Mouse (Mus musculus) heart, embryonic 10.5 days (tissue): ENCODE results near the gene Arhgap28. TPM values are rescaled to one million over a fixed set of nuclear protein-coding genes. Genes with fewer than 3 reads are reported as not detected.

Experiments used
- DNase-seq: peaks from one replicate; pipeline ENCODE4 v3.0.0-alpha.2; 2017; ENCODE audit warnings: low spot score
- H3K27ac ChIP-seq: fragments of 300-500 bp; sonication (generic); 2 replicates; pipeline ENCODE4 v1.5.1; 2016; ENCODE audit warnings: mild to moderate bottlenecking
- H3K27me3 ChIP-seq: fragments of 300-500 bp; sonication (generic); 2 replicates; pipeline ENCODE4 v1.6.1; 2016; ENCODE audit warnings: mild to moderate bottlenecking; ENCODE audit not compliant: poor library complexity, insufficient read depth, severe bottlenecking
- H3K36me3 ChIP-seq: fragments of 300-500 bp; sonication (generic); 2 replicates; pipeline ENCODE4 v1.6.1; 2016; ENCODE audit warnings: mild to moderate bottlenecking, moderate library complexity
- H3K4me1 ChIP-seq: fragments of 300-500 bp; sonication (generic); 2 replicates; pipeline ENCODE4 v1.6.1; 2016; ENCODE audit warnings: mild to moderate bottlenecking
- H3K4me3 ChIP-seq: fragments of 300-500 bp; sonication (generic); 2 replicates; pipeline ENCODE4 v1.5.1; 2016; ENCODE audit warnings: mild to moderate bottlenecking, moderate library complexity
- H3K9me3 ChIP-seq: fragments of 300-500 bp; sonication (generic); 2 replicates; pipeline ENCODE4 v1.6.1; 2016; ENCODE audit warnings: mild to moderate bottlenecking, moderate library complexity
- whole genome bisulfite sequencing: fragments of 180-500 bp; shearing (Covaris S2); methylation state at CpG from one replicate; pipeline ENCODE4 v1.1.7; 2016; 5-methylcytosine and 5-hydroxymethylcytosine counted together
- polyA plus RNA-seq: library from polyadenylated mRNA; unstranded; fragments of >200 nt; fragmentation: Nextera tagmentation; extraction: Ambion mirVana; gene quantifications from 2 replicates; pipeline ENCODE4 v1.2.1, GENCODE M21; 2016

Arhgap28 gene
- polyA plus RNA-seq, 1 experiment from 2014 or later: 38.1 TPM

- Histone ChIP-seq H3K9me3 (no peaks in the 10 kb centered on the region), H3K27ac (peak overlapping the region; percentile 80), H3K36me3 (no peaks in the 10 kb centered on the region), H3K4me1 (peaks cover 35% of the 10 kb centered on the region), H3K27me3 (no peaks in the 10 kb centered on the region), H3K4me3 (peak overlapping the region; percentile 15)
- no peak for DNase-seq
- WGBS: 59% methylated on average over 11 of the region's 11 CpGs
Observed at GRCm38 (mm10) chr17:67950523-67951213, 53.3 kb downstream of the Arhgap28 start.

GRCm38 (mm10) chr17:67948601-67949000 is 55.3 kb downstream of the Arhgap28 start:
- DNase-seq: no peak
- no peak overlapping the region for H3K27ac ChIP-seq
- 55% methylated on average over 5 of the region's 5 CpGs for whole genome bisulfite sequencing
- H3K4me3 ChIP-seq: no peak overlapping the region
- H3K27me3 ChIP-seq: no peaks in the 10 kb centered on the region
- H3K4me1 ChIP-seq: peaks cover 34% of the 10 kb centered on the region
- H3K9me3 ChIP-seq: no peaks in the 10 kb centered on the region
- H3K36me3 ChIP-seq: no peaks in the 10 kb centered on the region

GRCm38 (mm10) chr17:67945453-67945852 is 58.5 kb downstream of the Arhgap28 start:
- Histone ChIP-seq H3K27me3 (no peaks in the 10 kb centered on the region), H3K27ac (peak overlapping the region; percentile 74), H3K9me3 (no peaks in the 10 kb centered on the region), H3K4me3 (no peak overlapping the region), H3K4me1 (peaks cover 26% of the 10 kb centered on the region), H3K36me3 (no peaks in the 10 kb centered on the region)
- DNase-seq: no peak
- WGBS: 28% methylated on average over 7 of the region's 7 CpGs

GRCm38 (mm10) chr17:67944256-67944655 is 59.7 kb downstream of the Arhgap28 start:
- Histone ChIP-seq H3K9me3 (no peaks in the 10 kb centered on the region), H3K36me3 (no peaks in the 10 kb centered on the region), H3K27me3 (no peaks in the 10 kb centered on the region), H3K27ac (no peak overlapping the region), H3K4me3 (no peak overlapping the region), H3K4me1 (peaks cover 18% of the 10 kb centered on the region)
- WGBS: 79% methylated on average over 7 of the region's 7 CpGs
- DNase-seq: no peak

GRCm38 (mm10) chr17:67941026-67941425 is 62.9 kb downstream of the Arhgap28 start:
- WGBS: 89% methylated on average over 6 of the region's 6 CpGs
- Histone ChIP-seq H3K27me3 (no peaks in the 10 kb centered on the region), H3K4me1 (peaks cover 15% of the 10 kb centered on the region), H3K27ac (no peak overlapping the region), H3K36me3 (no peaks in the 10 kb centered on the region), H3K4me3 (no peak overlapping the region), H3K9me3 (no peaks in the 10 kb centered on the region)
- DNase-seq: no peak

- DNase-seq: no peak
- Histone ChIP-seq H3K27ac (no peak overlapping the region), H3K27me3 (no peaks in the 10 kb centered on the region), H3K4me3 (no peak overlapping the region), H3K9me3 (no peaks in the 10 kb centered on the region), H3K4me1 (0 out of 2 replicates have a peak, but pooled peaks cover 4% of the 10 kb centered on the region), H3K36me3 (peaks cover 17% of the 10 kb centered on the region)
- WGBS: 93% methylated on average over 3 of the region's 3 CpGs
Observed at GRCm38 (mm10) chr17:67937050-67937449, 66.9 kb downstream of the Arhgap28 start.

- DNase-seq: no peak
- Histone ChIP-seq H3K4me3 (no peak overlapping the region), H3K9me3 (no peaks in the 10 kb centered on the region), H3K4me1 (0 out of 2 replicates have a peak, but pooled peaks cover 4% of the 10 kb centered on the region), H3K36me3 (peaks cover 17% of the 10 kb centered on the region), H3K27ac (no peak overlapping the region), H3K27me3 (no peaks in the 10 kb centered on the region)
- 84% methylated on average over 4 of the region's 4 CpGs for WGBS
Observed at GRCm38 (mm10) chr17:67935556-67935955, 68.4 kb downstream of the Arhgap28 start.

GRCm38 (mm10) chr17:67931396-67931795 is 72.5 kb downstream of the Arhgap28 start:
- WGBS: 78% methylated on average over 6 of the region's 6 CpGs
- H3K4me3 ChIP-seq: no peak overlapping the region
- peaks cover 17% of the 10 kb centered on the region for H3K36me3 ChIP-seq
- no peaks in the 10 kb centered on the region for H3K4me1 ChIP-seq
- no peaks in the 10 kb centered on the region for H3K9me3 ChIP-seq
- DNase-seq: no peak
- H3K27ac ChIP-seq: no peak overlapping the region
- no peaks in the 10 kb centered on the region for H3K27me3 ChIP-seq

GRCm38 (mm10) chr17:67930957-67931356 is 73.0 kb downstream of the Arhgap28 start:
- Histone ChIP-seq H3K4me3 (no peak overlapping the region), H3K9me3 (no peaks in the 10 kb centered on the region), H3K4me1 (no peaks in the 10 kb centered on the region), H3K36me3 (peaks cover 17% of the 10 kb centered on the region), H3K27ac (no peak overlapping the region), H3K27me3 (no peaks in the 10 kb centered on the region)
- DNase-seq: no peak
- WGBS: 81% methylated on average over 3 of the region's 3 CpGs

GRCm38 (mm10) chr17:67930467-67930866 is 73.5 kb downstream of the Arhgap28 start:
- H3K27me3 ChIP-seq: no peaks in the 10 kb centered on the region
- H3K4me1 ChIP-seq: no peaks in the 10 kb centered on the region
- H3K27ac ChIP-seq: no peak overlapping the region
- no peaks in the 10 kb centered on the region for H3K9me3 ChIP-seq
- peak; percentile 33 for DNase-seq
- no peak overlapping the region for H3K4me3 ChIP-seq
- peaks cover 17% of the 10 kb centered on the region for H3K36me3 ChIP-seq
- WGBS: 78% methylated on average over 3 of the region's 3 CpGs

- WGBS: 86% methylated on average over 6 of the region's 6 CpGs
- H3K27ac ChIP-seq: no peak overlapping the region
- no peak overlapping the region for H3K4me3 ChIP-seq
- no peaks in the 10 kb centered on the region for H3K27me3 ChIP-seq
- no peak for DNase-seq
- H3K4me1 ChIP-seq: no peaks in the 10 kb centered on the region
- peaks cover 6% of the 10 kb centered on the region for H3K36me3 ChIP-seq
- H3K9me3 ChIP-seq: no peaks in the 10 kb centered on the region
Observed at GRCm38 (mm10) chr17:67928280-67928679, 75.6 kb downstream of the Arhgap28 start.

GRCm38 (mm10) chr17:67927864-67928263 is 76.1 kb downstream of the Arhgap28 start:
- no peaks in the 10 kb centered on the region for H3K4me1 ChIP-seq
- DNase-seq: no peak
- no peak overlapping the region for H3K4me3 ChIP-seq
- H3K27ac ChIP-seq: no peak overlapping the region
- no peaks in the 10 kb centered on the region for H3K9me3 ChIP-seq
- 75% methylated on average over 8 of the region's 8 CpGs for WGBS
- no peaks in the 10 kb centered on the region for H3K27me3 ChIP-seq
- H3K36me3 ChIP-seq: peaks cover 2% of the 10 kb centered on the region; the same call in 1 of the 2 replicates

GRCm38 (mm10) chr17:67919959-67920358 is 84.0 kb downstream of the Arhgap28 start:
- WGBS: 84% methylated on average over 7 of the region's 7 CpGs
- Histone ChIP-seq H3K4me3 (no peak overlapping the region), H3K4me1 (peaks cover 7% of the 10 kb centered on the region; the same call in 1 of the 2 replicates), H3K36me3 (no peaks in the 10 kb centered on the region), H3K27me3 (no peaks in the 10 kb centered on the region), H3K27ac (no peak overlapping the region), H3K9me3 (no peaks in the 10 kb centered on the region)
- DNase-seq: no peak

GRCm38 (mm10) chr17:67918201-67918600 is 85.7 kb downstream of the Arhgap28 start:
- Histone ChIP-seq H3K36me3 (no peaks in the 10 kb centered on the region), H3K27me3 (no peaks in the 10 kb centered on the region), H3K4me3 (no peak overlapping the region), H3K9me3 (no peaks in the 10 kb centered on the region), H3K27ac (no peak overlapping the region), H3K4me1 (peaks cover 7% of the 10 kb centered on the region; the same call in 1 of the 2 replicates)
- DNase-seq: no peak
- WGBS: 84% methylated on average over 7 of the region's 7 CpGs
